8 mouse cellular contexts compared by ENCODE assay signal in genomic region chr5:52524207-52524606, GRCm38 (mm10). TPM values are rescaled to one million over a fixed set of nuclear protein-coding genes. Genes with fewer than 3 reads are reported as not detected.
DNase-seq lines count a peak whose midpoint lies in the region; ATAC-seq lines count a peak whose summit lies in the region.

No protein-coding gene starts in this region.

- no peak for ATAC-seq in CD4-positive, CD25-positive, alpha-beta regulatory T cell, adult 4 months

- intact Hi-C loops in heart, postnatal 10 days (cut with DNase I): loop anchor here (2.0 kb wide), 1 partner anchor 253 kb away; no protein-coding TSS in a partner anchor
- intact Hi-C loops in left cerebral cortex, postnatal 10 days (cut with DNase I): loop anchor here (5.0 kb wide), 1 partner anchor 407 kb away; no protein-coding TSS in a partner anchor

- DNase-seq in kidney, adult 9 months: peak; percentile 46
- DNase-seq in kidney, adult 18-20 months: no peak
- DNase-seq in brain, adult 2 months (ENCODE audit: low read depth, low spot score): peak; percentile 80
- DNase-seq in heart, postnatal 10 days: peak; percentile 77 to 78
- DNase-seq in left cerebral cortex, postnatal 10 days (ENCODE audit: extremely low spot score in 1 of 2, low spot score in 2 of 2): peak; percentile 48 to 56
- peak; percentile 61 to 62 for DNase-seq in right cerebral cortex, adult 2 months (ENCODE audit: low spot score in 2 of 2)
- DNase-seq in urinary bladder, adult 18-20 months (ENCODE audit: low spot score in 2 of 2): no peak

RNA-seq across cellular contexts. Expression of gene Lgi2, which starts 42.1 kb away (rescaled TPM):
- 1 to 10 TPM; 1.3 to 1.4 TPM for total RNA-seq in heart, postnatal 10 days (2021)
- 10 to 100 TPM; 61.1 to 65.1 TPM for total RNA-seq in left cerebral cortex, postnatal 10 days (2021)
- not detected for polyA plus RNA-seq in CD4-positive, CD25-positive, alpha-beta regulatory T cell, adult 4 months (2017; shearing (Covaris generic))

RNA-seq across cellular contexts. Expression of gene Ccdc149, which starts 52.9 kb away (rescaled TPM):
- total RNA-seq in heart, postnatal 10 days (2021): 1 to 10 TPM; 6.1 to 7.3 TPM
- 10 to 100 TPM; 33.1 to 35.6 TPM for total RNA-seq in left cerebral cortex, postnatal 10 days (2021)
- polyA plus RNA-seq in CD4-positive, CD25-positive, alpha-beta regulatory T cell, adult 4 months (2017; shearing (Covaris generic)): not detected

Comparison
In these comparisons a context has a peak if more than half of its experiments do, and no peak if none do; other contexts are left out.
1. DNase-seq: peak in kidney, adult 9 months (single experiment), brain, adult 2 months (single experiment), heart, postnatal 10 days (2 of 2), left cerebral cortex, postnatal 10 days (2 of 2) and right cerebral cortex, adult 2 months (2 of 2); none in kidney, adult 18-20 months (single experiment) and urinary bladder, adult 18-20 months (0 of 2).
2. RNA of gene Lgi2, which starts 42.1 kb away (total RNA-seq): 61.1 to 65.1 TPM in left cerebral cortex, postnatal 10 days; 1.3 to 1.4 TPM in heart, postnatal 10 days; every median in the first group is over 10 times any median in the second.
3. RNA of gene Ccdc149, which starts 52.9 kb away (total RNA-seq): 33.1 to 35.6 TPM in left cerebral cortex, postnatal 10 days; 6.1 to 7.3 TPM in heart, postnatal 10 days; every median in the first group is over 4 times any median in the second.